Comparison of ENCODE assay signal across 19 mouse cellular contexts in the genomic region with DNA sequence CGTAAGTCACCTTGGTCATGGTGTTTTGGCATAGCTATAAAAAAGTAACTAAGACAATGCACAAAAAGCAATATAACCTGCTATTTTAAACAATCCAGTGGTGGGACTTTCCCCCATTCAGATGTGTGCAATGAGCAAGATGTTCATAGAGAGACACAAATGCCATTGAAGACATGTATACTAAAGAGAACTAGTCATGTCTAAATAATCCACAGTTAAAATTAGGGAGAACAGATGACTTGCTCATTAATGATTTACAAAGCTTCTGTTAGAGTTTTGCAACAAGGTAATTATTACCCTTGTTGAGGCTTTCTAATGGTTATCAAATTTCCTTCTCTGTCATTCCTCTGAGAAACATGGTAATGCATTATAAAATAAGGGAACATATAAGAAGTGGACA.
DNase-seq lines count a peak whose midpoint lies in the region; ATAC-seq and TF ChIP-seq lines count a peak whose summit lies in the region.
"Had no signal": no experiment of that assay in that cellular context is flagged by ENCODE, and none has a peak within 500 bp of the region (broad histone marks: within the 10 kb centered on the region; RNA-seq: fewer than 3 reads in every experiment).

No protein-coding gene starts in this region.

- H3K4me2 ChIP-seq in liver, embryonic 12.5 days, result no peak overlapping the region
- H3K4me2 ChIP-seq: embryonic facial prominence, embryonic 12.5 days; forebrain, embryonic 13.5 days; forebrain, embryonic 15.5 days had no signal

- H3K79me2 ChIP-seq in liver, adult 2 months (ENCODE audit: control insufficient read depth, insufficient read depth, low read length), result no peaks in the 10 kb centered on the region

- no peaks in the 10 kb centered on the region for H3K9me3 ChIP-seq in liver, embryonic 12.5 days (replicated peaks)
- H3K9me3 ChIP-seq: embryonic facial prominence, embryonic 10.5 days; embryonic facial prominence, embryonic 12.5 days; forebrain, embryonic 13.5 days; forebrain, embryonic 15.5 days had no signal

- H3K36me3 ChIP-seq in liver, adult 2 months (ENCODE audit: control insufficient read depth, insufficient read depth, low read length), result no peaks in the 10 kb centered on the region
- H3K36me3 ChIP-seq in liver, embryonic 12.5 days, result no peaks in the 10 kb centered on the region
- H3K36me3 ChIP-seq: embryonic facial prominence, embryonic 10.5 days; embryonic facial prominence, embryonic 12.5 days; forebrain, embryonic 15.5 days had no signal

- no peaks in the 10 kb centered on the region for H3K4me1 ChIP-seq in liver, adult 2 months (ENCODE audit: control insufficient read depth, insufficient read depth, low read length)
- no peaks in the 10 kb centered on the region for H3K4me1 ChIP-seq in liver, embryonic 12.5 days
- H3K4me1 ChIP-seq: embryonic facial prominence, embryonic 10.5 days; embryonic facial prominence, embryonic 12.5 days; forebrain, embryonic 13.5 days; forebrain, embryonic 15.5 days had no signal

- H3K27ac ChIP-seq in liver, adult 2 months (replicated peaks; ENCODE audit: insufficient read depth, low read depth, low read length), result no peak overlapping the region
- H3K27ac ChIP-seq in liver, embryonic 12.5 days, result no peak overlapping the region
- H3K27ac ChIP-seq: embryonic facial prominence, embryonic 10.5 days; embryonic facial prominence, embryonic 12.5 days; forebrain, embryonic 13.5 days; forebrain, embryonic 15.5 days had no signal

- 54% methylated on average over 1 of the region's 1 CpGs for WGBS in liver, adult 2 months
- 46% methylated on average over 1 of the region's 1 CpGs for WGBS in liver, embryonic 12.5 days (ENCODE audit: insufficient replicate concordance)

- ATAC-seq in liver, embryonic 12.5 days, result no peak
- ATAC-seq: activated CD4-positive, CD25-positive, alpha-beta regulatory T cell, adult 4 months; forebrain, embryonic 13.5 days; forebrain, embryonic 15.5 days; forebrain, postnatal 0 days had no signal

- H3K4me3 ChIP-seq in liver, adult 2 months (ENCODE audit: insufficient read depth, low read depth, low read length), result no peak overlapping the region
- H3K4me3 ChIP-seq in liver, embryonic 12.5 days, result no peak overlapping the region
- H3K4me3 ChIP-seq: embryonic facial prominence, embryonic 10.5 days; embryonic facial prominence, embryonic 12.5 days; forebrain, embryonic 13.5 days; forebrain, embryonic 15.5 days had no signal

- peak; percentile 44 for DNase-seq in kidney, adult 9 months
- no peak for DNase-seq in kidney, postnatal 10 days
- DNase-seq in liver, adult 2 months (ENCODE audit: extremely low read depth, low read depth, low spot score), result peak; percentile 46
- DNase-seq in urinary bladder, postnatal 25 days (ENCODE audit: low spot score), result no peak
- DNase-seq: adrenal gland, adult 8-10 months; adrenal gland, postnatal 14 days; adrenal gland, postnatal 36 days; cerebellum, adult 11-12 months; cerebellum, adult 2 months; cerebellum, adult 9-10 months; cerebellum, postnatal 10 days; cerebellum, postnatal 25 days; forebrain, postnatal 0 days had no signal

- H3K27me3 ChIP-seq in liver, adult 2 months (ENCODE audit: control insufficient read depth, insufficient read depth, low read length), result no peaks in the 10 kb centered on the region
- H3K27me3 ChIP-seq in liver, embryonic 12.5 days (replicated peaks), result no peaks in the 10 kb centered on the region
- H3K27me3 ChIP-seq: embryonic facial prominence, embryonic 12.5 days; forebrain, embryonic 13.5 days; forebrain, embryonic 15.5 days had no signal

- TF ChIP-seq CTCF in liver, adult 2 months (IDR thresholded peaks at IDR 0.05; ENCODE audit: low read depth, low read length), result no peak

- H3K9ac ChIP-seq in liver, adult 2 months (ENCODE audit: low read depth, low read length), result no peak overlapping the region
- no peak overlapping the region for H3K9ac ChIP-seq in liver, embryonic 12.5 days
- H3K9ac ChIP-seq: embryonic facial prominence, embryonic 12.5 days; forebrain, embryonic 13.5 days; forebrain, embryonic 15.5 days; forebrain, postnatal 0 days had no signal

- no peak for TF ChIP-seq POLR2A in liver, adult 2 months (IDR thresholded peaks at IDR 0.05; ENCODE audit: extremely low read depth, insufficient read depth, low read length)

Comparison
In these comparisons a context has a peak if more than half of its experiments do, and no peak if none do; other contexts are left out.
1. DNase-seq: peak in kidney, adult 9 months (single experiment) and liver, adult 2 months (single experiment); none in kidney, postnatal 10 days (single experiment) and urinary bladder, postnatal 25 days (single experiment).